Mouse (Mus musculus): ENCODE data around the gene Hsd17b1. TPM values are rescaled to one million over a fixed set of nuclear protein-coding genes. Genes with fewer than 3 reads are reported as not detected.

Hsd17b1 gene
- total RNA-seq, 2 experiments from 2014 or later, result 0.41 to 0.77 TPM

Small RNA genes lying within 50 kb of the gene (microRNA-seq; reads per million reads assigned to microRNA genes)
- gene Mir6928, result 0 to 0.81 reads per million in 2 experiments

Other genes starting within 250 kb of the Hsd17b1 start
- 10 to 100 TPM; 55.0 to 60.1 TPM for gene Stat5b, start 227.7 kb upstream of the Hsd17b1 start, total RNA-seq (2021)
- 10 to 100 TPM; 17.2 to 23.0 TPM for gene Stat5a, start 219.1 kb upstream of the Hsd17b1 start, total RNA-seq (2021)
- gene Stat3, start 138.9 kb upstream of the Hsd17b1 start, total RNA-seq (2021), result 10 to 100 TPM; 71.8 to 83.2 TPM
- 100 to 1,000 TPM; 192 to 214 TPM for gene Cavin1, start 107.5 kb upstream of the Hsd17b1 start, total RNA-seq (2021)
- 10 to 100 TPM; 87.1 to 92.2 TPM for gene Atp6v0a1, start 69.0 kb upstream of the Hsd17b1 start, total RNA-seq (2021)
- gene Naglu, start 8.4 kb upstream of the Hsd17b1 start, total RNA-seq (2021), result 1 to 10 TPM; 7.2 to 8.4 TPM
- gene Coasy, start 4.2 kb downstream of the Hsd17b1 start, total RNA-seq (2021), result 10 to 100 TPM; 17.4 to 18.8 TPM
- 10 to 100 TPM; 17.2 to 17.9 TPM for gene Mlx, start 8.9 kb downstream of the Hsd17b1 start, total RNA-seq (2021)
- gene Psmc3ip, start 17.0 kb downstream of the Hsd17b1 start, total RNA-seq (2021), result 1 to 10 TPM; 2.4 to 2.6 TPM
- 10 to 100 TPM; 29.7 to 31.6 TPM for gene Retreg3, start 41.5 kb downstream of the Hsd17b1 start, total RNA-seq (2021)
- 10 to 100 TPM; 23.9 to 25.6 TPM for gene Tubg1, start 41.5 kb downstream of the Hsd17b1 start, total RNA-seq (2021)
- gene Tubg2, start 77.5 kb downstream of the Hsd17b1 start, total RNA-seq (2021), result 1 to 10 TPM; 2.3 to 3.7 TPM
- 1 to 10 TPM; 1.1 to 1.9 TPM for gene Cntnap1, start 92.1 kb downstream of the Hsd17b1 start, total RNA-seq (2021)
- gene Plekhh3, start 92.9 kb downstream of the Hsd17b1 start, total RNA-seq (2021), result 10 to 100 TPM; 12.6 to 12.8 TPM
- not detected for gene Ccr10, start 97.0 kb downstream of the Hsd17b1 start, total RNA-seq (2021)
- gene Ezh1, start 148.1 kb downstream of the Hsd17b1 start, total RNA-seq (2021), result 10 to 100 TPM; 29.8 to 36.4 TPM
- gene Ramp2, start 167.6 kb downstream of the Hsd17b1 start, total RNA-seq (2021), result 100 to 1,000 TPM in 1 of 2 experiments, 10 to 100 TPM in 1; 74.7 to 100 TPM
- 100 to 1,000 TPM in 1 of 2 experiments, 10 to 100 TPM in 1; 87.3 to 107 TPM for gene Vps25, start 175.3 kb downstream of the Hsd17b1 start, total RNA-seq (2021)
- 10 to 100 TPM in 1 of 2 experiments, 1 to 10 TPM in 1; 9.4 to 12.9 TPM for gene Wnk4, start 182.2 kb downstream of the Hsd17b1 start, total RNA-seq (2021)
- under 1 TPM; 0.15 to 0.23 TPM for gene Cntd1, start 200.6 kb downstream of the Hsd17b1 start, total RNA-seq (2021)
- gene Coa3, start 200.7 kb downstream of the Hsd17b1 start, total RNA-seq (2021), result 100 to 1,000 TPM in 1 of 2 experiments, 10 to 100 TPM in 1; 98.3 to 108 TPM
- 10 to 100 TPM; 85.4 to 96.5 TPM for gene Becn1, start 223.9 kb downstream of the Hsd17b1 start, total RNA-seq (2021)
- gene Psme3, start 237.8 kb downstream of the Hsd17b1 start, total RNA-seq (2021), result 10 to 100 TPM; 65.0 to 86.3 TPM
- gene Aoc2, start 246.7 kb downstream of the Hsd17b1 start, total RNA-seq (2021), result 1 to 10 TPM; 1.2 to 2.2 TPM

All from heart, adult 18-20 months (tissue).